Mouse (Mus musculus): ENCODE measurements around the gene Cpne5. TPM values are rescaled to one million over a fixed set of nuclear protein-coding genes. Genes with fewer than 3 reads are reported as not detected.
A peak's percentile ranks its signal among the peaks of the same experiment; 100 is the strongest.

Cpne5 gene
- polyA plus RNA-seq, 1 experiment from 2014 or later, result 12.9 TPM

- Histone ChIP-seq H3K27ac (ENCODE audit: low read depth) (no peak overlapping the region), H3K9ac (ENCODE audit: low read length) (no peak overlapping the region), H3K4me1 (replicated peaks; ENCODE audit: control insufficient read depth, insufficient read depth, low read length) (no peaks in the 10 kb centered on the region), H3K27me3 (replicated peaks; ENCODE audit: control insufficient read depth, insufficient read depth, low read length) (no peaks in the 10 kb centered on the region), H3K36me3 (ENCODE audit: control insufficient read depth, insufficient read depth, low read length) (no peaks in the 10 kb centered on the region), H3K9me3 (ENCODE audit: control insufficient read depth, low read length) (no peaks in the 10 kb centered on the region), H3K4me2 (ENCODE audit: low read length) (no peak overlapping the region), H3K4me3 (ENCODE audit: low read depth, low read length) (no peak overlapping the region)
- WGBS, result 87% methylated on average over 8 of the region's 8 CpGs
- DNase-seq (ENCODE audit: low spot score) (no peak), ATAC-seq (replicated peaks; ENCODE audit: low FRiP score, low TSS enrichment, low read depth) (no peak)
Observed at GRCm38 (mm10) chr17:29143266-29143665, 94.7 kb downstream of the Cpne5 start.

DNA sequence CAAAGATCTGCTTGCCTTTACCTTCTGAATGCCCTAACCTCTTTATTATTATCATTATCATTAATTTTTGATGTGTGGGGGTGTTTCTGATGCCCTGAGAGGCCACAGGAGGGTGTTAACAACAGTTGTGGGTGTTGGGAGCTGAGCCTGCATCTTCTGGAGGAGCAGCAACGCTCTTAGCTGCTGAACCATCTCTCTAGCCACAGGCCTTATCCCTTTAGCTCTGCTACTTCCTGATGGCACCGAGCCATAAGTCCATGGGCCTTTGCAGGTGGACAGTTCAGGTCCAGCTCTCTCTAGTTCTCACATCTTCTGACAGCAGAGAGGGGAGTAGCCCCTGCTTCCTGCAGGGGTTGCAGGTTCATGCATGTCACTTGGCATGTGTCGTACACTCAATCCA, 96.4 kb downstream of the Cpne5 start:
- Histone ChIP-seq H3K27ac (ENCODE audit: low read depth) (no peak overlapping the region), H3K27me3 (replicated peaks; ENCODE audit: control insufficient read depth, insufficient read depth, low read length) (no peaks in the 10 kb centered on the region), H3K9ac (ENCODE audit: low read length) (no peak overlapping the region), H3K9me3 (ENCODE audit: control insufficient read depth, low read length) (no peaks in the 10 kb centered on the region), H3K4me1 (replicated peaks; ENCODE audit: control insufficient read depth, insufficient read depth, low read length) (no peaks in the 10 kb centered on the region), H3K4me2 (ENCODE audit: low read length) (no peak overlapping the region), H3K36me3 (ENCODE audit: control insufficient read depth, insufficient read depth, low read length) (no peaks in the 10 kb centered on the region), H3K4me3 (ENCODE audit: low read depth, low read length) (no peak overlapping the region)
- 83% methylated on average over 3 of the region's 3 CpGs for WGBS
- ATAC-seq (replicated peaks; ENCODE audit: low FRiP score, low TSS enrichment, low read depth), result no peak
- DNase-seq (ENCODE audit: low spot score), result no peak

DNA sequence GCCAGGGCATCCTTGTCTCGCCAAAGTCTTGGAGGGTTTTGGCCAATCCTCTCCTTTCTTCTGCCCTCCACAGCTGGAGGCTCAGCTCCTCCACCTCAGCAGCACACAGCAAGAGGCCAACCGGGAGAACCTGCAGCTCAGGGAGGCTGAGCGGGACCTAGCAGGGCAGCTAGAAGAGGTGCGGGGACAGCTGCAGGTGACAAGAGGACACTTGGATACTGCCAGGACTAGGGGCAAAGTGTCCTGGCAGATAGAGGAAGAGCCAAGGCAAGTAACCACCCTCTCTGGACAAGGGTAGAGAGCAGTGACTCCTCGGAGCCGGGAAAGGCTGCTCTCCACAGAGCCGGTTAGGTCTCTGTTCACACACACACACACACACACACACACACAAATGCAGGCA, 100.1 kb downstream of the Cpne5 start:
- no peak overlapping the region for H3K27ac ChIP-seq (ENCODE audit: low read depth)
- no peaks in the 10 kb centered on the region for H3K4me1 ChIP-seq (replicated peaks; ENCODE audit: control insufficient read depth, insufficient read depth, low read length)
- WGBS, result 75% methylated on average over 7 of the region's 7 CpGs
- no peaks in the 10 kb centered on the region for H3K27me3 ChIP-seq (replicated peaks; ENCODE audit: control insufficient read depth, insufficient read depth, low read length)
- DNase-seq (ENCODE audit: low spot score) (no peak), ATAC-seq (replicated peaks; ENCODE audit: low FRiP score, low TSS enrichment, low read depth) (no peak)
- H3K9me3 ChIP-seq (ENCODE audit: control insufficient read depth, low read length), result no peaks in the 10 kb centered on the region
- H3K4me3 ChIP-seq (ENCODE audit: low read depth, low read length), result no peak overlapping the region
- no peaks in the 10 kb centered on the region for H3K36me3 ChIP-seq (ENCODE audit: control insufficient read depth, insufficient read depth, low read length)
- no peak overlapping the region for H3K4me2 ChIP-seq (ENCODE audit: low read length)
- H3K9ac ChIP-seq (ENCODE audit: low read length), result no peak overlapping the region

DNA sequence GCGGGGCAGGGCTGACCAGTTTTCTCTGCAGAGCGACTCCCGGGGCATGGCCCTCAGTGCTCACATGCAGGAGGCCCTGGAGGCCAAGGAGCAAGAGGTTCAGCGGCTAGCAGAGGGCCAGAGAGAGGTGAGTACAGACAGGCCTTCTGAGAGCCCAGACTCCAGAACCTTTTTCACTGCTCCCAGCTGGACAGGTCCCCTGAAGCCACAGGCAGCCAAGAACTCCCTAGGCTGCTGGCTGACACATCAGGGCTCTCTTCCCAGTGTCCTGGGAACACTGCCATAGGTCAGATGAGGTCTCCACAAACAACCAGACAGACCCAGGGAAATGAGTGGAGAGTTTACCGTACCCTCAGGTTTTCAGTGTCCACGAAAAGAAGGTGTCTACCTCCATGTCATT, 101.7 kb downstream of the Cpne5 start:
- DNase-seq (ENCODE audit: low spot score), result no peak
- Histone ChIP-seq H3K27ac (ENCODE audit: low read depth) (no peak overlapping the region), H3K9ac (ENCODE audit: low read length) (no peak overlapping the region), H3K9me3 (ENCODE audit: control insufficient read depth, low read length) (no peaks in the 10 kb centered on the region), H3K36me3 (ENCODE audit: control insufficient read depth, insufficient read depth, low read length) (no peaks in the 10 kb centered on the region), H3K4me2 (ENCODE audit: low read length) (no peak overlapping the region), H3K27me3 (replicated peaks; ENCODE audit: control insufficient read depth, insufficient read depth, low read length) (no peaks in the 10 kb centered on the region), H3K4me3 (ENCODE audit: low read depth, low read length) (no peak overlapping the region), H3K4me1 (replicated peaks; ENCODE audit: control insufficient read depth, insufficient read depth, low read length) (no peaks in the 10 kb centered on the region)
- no peak for ATAC-seq (replicated peaks; ENCODE audit: low FRiP score, low TSS enrichment, low read depth)
- 71% methylated on average over 6 of the region's 6 CpGs for WGBS

- no peaks in the 10 kb centered on the region for H3K9me3 ChIP-seq (ENCODE audit: control insufficient read depth, low read length)
- H3K4me3 ChIP-seq (ENCODE audit: low read depth, low read length), result no peak overlapping the region
- no peaks in the 10 kb centered on the region for H3K4me1 ChIP-seq (replicated peaks; ENCODE audit: control insufficient read depth, insufficient read depth, low read length)
- ATAC-seq (replicated peaks; ENCODE audit: low FRiP score, low TSS enrichment, low read depth), result no peak
- no peak overlapping the region for H3K4me2 ChIP-seq (ENCODE audit: low read length)
- H3K27ac ChIP-seq (ENCODE audit: low read depth), result no peak overlapping the region
- DNase-seq (ENCODE audit: low spot score), result no peak
- 65% methylated on average over 5 of the region's 5 CpGs for WGBS
- H3K27me3 ChIP-seq (replicated peaks; ENCODE audit: control insufficient read depth, insufficient read depth, low read length), result no peaks in the 10 kb centered on the region
- H3K9ac ChIP-seq (ENCODE audit: low read length), result no peak overlapping the region
- H3K36me3 ChIP-seq (ENCODE audit: control insufficient read depth, insufficient read depth, low read length), result no peaks in the 10 kb centered on the region
Observed at GRCm38 (mm10) chr17:29135066-29135465, 102.9 kb downstream of the Cpne5 start.

DNA sequence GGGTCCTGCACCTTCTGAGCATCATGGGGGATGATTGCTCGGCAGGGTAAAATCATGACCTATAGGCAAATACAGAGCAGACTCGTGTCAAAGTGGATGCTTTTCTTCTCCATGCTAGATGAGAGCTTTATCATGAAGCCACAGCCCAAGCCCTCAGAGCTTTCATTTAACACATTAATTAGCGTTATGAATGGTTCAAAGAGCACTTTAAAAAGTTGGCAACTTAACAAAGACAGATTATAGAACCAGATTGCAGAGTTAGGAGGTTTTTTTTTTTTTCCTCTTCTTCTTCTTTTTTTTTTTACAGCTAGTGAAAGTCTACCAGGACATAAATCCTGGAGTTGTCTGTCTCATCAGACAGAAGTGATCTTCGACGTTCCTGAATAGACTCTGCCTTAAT, 108.6 kb downstream of the Cpne5 start:
- Histone ChIP-seq H3K4me1 (replicated peaks; ENCODE audit: control insufficient read depth, insufficient read depth, low read length) (no peaks in the 10 kb centered on the region), H3K27me3 (replicated peaks; ENCODE audit: control insufficient read depth, insufficient read depth, low read length) (no peaks in the 10 kb centered on the region), H3K27ac (ENCODE audit: low read depth) (no peak overlapping the region), H3K9me3 (ENCODE audit: control insufficient read depth, low read length) (no peaks in the 10 kb centered on the region), H3K36me3 (ENCODE audit: control insufficient read depth, insufficient read depth, low read length) (no peaks in the 10 kb centered on the region), H3K4me3 (ENCODE audit: low read depth, low read length) (no peak overlapping the region), H3K4me2 (ENCODE audit: low read length) (no peak overlapping the region), H3K9ac (ENCODE audit: low read length) (no peak overlapping the region)
- DNase-seq (ENCODE audit: low spot score) (no peak), ATAC-seq (replicated peaks; ENCODE audit: low FRiP score, low TSS enrichment, low read depth) (no peak)
- WGBS, result 59% methylated on average over 5 of the region's 5 CpGs

DNA sequence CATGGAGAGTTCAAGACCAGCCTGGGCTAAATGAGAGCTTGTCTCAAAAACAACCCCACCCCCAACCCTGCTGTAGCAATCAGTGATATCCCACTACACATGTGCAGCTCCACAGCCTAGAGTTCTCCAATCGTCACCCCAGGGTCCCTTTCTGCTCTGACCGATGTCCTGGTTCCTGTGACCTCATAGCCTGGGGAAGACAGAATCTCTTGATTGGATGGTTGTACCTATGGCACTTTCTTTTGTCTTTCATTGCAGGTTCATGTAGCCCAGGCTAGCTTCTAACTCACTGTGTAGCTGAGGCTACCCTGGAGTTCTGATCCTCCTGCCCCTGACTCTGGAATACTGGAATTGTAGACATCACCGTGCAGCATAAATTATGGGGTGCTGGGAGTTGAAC, 111.4 kb downstream of the Cpne5 start:
- Histone ChIP-seq H3K27ac (ENCODE audit: low read depth) (no peak overlapping the region), H3K27me3 (replicated peaks; ENCODE audit: control insufficient read depth, insufficient read depth, low read length) (no peaks in the 10 kb centered on the region), H3K4me3 (ENCODE audit: low read depth, low read length) (no peak overlapping the region), H3K9me3 (ENCODE audit: control insufficient read depth, low read length) (no peaks in the 10 kb centered on the region), H3K4me1 (replicated peaks; ENCODE audit: control insufficient read depth, insufficient read depth, low read length) (peaks cover 12% of the 10 kb centered on the region), H3K4me2 (ENCODE audit: low read length) (no peak overlapping the region), H3K9ac (ENCODE audit: low read length) (no peak overlapping the region), H3K36me3 (ENCODE audit: control insufficient read depth, insufficient read depth, low read length) (no peaks in the 10 kb centered on the region)
- 96% methylated on average over 3 of the region's 3 CpGs for WGBS
- DNase-seq (ENCODE audit: low spot score) (no peak), ATAC-seq (replicated peaks; ENCODE audit: low FRiP score, low TSS enrichment, low read depth) (no peak)

DNA sequence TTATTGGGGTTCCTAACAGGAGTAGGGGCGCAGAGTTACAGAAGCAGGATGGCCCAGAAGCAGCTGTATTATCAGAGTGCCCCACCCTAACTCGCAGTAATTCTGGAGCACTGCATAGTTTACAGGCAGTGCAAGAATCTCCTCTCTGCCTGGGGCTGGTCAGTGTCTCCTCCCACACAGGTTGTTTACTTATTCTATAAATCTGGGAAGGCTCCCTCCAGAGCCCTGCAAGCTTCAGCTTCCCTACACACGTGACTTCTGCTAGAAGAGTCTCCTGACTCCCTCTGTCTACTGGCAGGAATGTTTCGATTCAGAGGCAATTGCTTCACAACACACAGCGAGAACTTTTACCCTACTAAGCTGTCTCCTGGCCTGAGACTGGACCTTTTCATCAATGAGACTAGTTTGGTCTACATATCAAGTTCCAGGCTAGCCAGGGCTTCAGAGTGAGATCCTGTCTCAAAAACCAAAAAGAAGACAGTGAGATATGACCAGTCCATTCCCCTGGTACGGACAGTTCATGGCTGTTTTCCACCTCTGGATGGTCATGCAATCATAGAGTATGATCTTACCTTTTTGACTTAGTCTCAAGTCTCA, 114.3 kb downstream of the Cpne5 start:
- DNase-seq (ENCODE audit: low spot score) (peak; percentile 65), ATAC-seq (replicated peaks; ENCODE audit: low FRiP score, low TSS enrichment, low read depth) (peak; percentile 93)
- 19% methylated on average over 6 of the region's 6 CpGs for WGBS
- H3K4me1 ChIP-seq (replicated peaks; ENCODE audit: control insufficient read depth, insufficient read depth, low read length), result peaks cover 12% of the 10 kb centered on the region
- H3K4me2 ChIP-seq (ENCODE audit: low read length), result no peak overlapping the region
- H3K9ac ChIP-seq (ENCODE audit: low read length), result no peak overlapping the region
- H3K27ac ChIP-seq (ENCODE audit: low read depth), result peak overlapping the region; percentile 62
- no peaks in the 10 kb centered on the region for H3K9me3 ChIP-seq (ENCODE audit: control insufficient read depth, low read length)
- H3K4me3 ChIP-seq (ENCODE audit: low read depth, low read length), result no peak overlapping the region
- no peaks in the 10 kb centered on the region for H3K36me3 ChIP-seq (ENCODE audit: control insufficient read depth, insufficient read depth, low read length)
- no peaks in the 10 kb centered on the region for H3K27me3 ChIP-seq (replicated peaks; ENCODE audit: control insufficient read depth, insufficient read depth, low read length)

DNA sequence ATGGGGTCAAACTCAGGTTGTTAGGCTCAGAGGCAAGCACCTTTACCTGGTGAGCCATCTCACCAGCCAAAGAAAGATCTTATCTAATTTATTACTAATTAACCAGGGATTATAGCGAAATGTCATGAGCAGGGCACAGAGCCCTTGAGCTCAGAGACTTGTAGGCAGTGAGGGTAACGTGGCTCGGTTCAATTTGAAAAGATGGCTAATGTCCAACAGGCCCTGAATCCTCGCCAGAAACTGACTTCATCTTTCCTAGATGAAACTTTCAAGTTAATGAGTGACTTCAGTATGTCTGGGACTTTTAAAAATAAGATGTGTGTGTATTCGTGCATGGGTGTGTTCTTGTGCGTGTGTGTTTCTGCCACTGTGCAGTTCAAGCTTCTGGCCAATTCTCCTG, 115.2 kb downstream of the Cpne5 start:
- H3K27me3 ChIP-seq (replicated peaks; ENCODE audit: control insufficient read depth, insufficient read depth, low read length), result no peaks in the 10 kb centered on the region
- DNase-seq (ENCODE audit: low spot score) (no peak), ATAC-seq (replicated peaks; ENCODE audit: low FRiP score, low TSS enrichment, low read depth) (no peak)
- H3K4me1 ChIP-seq (replicated peaks; ENCODE audit: control insufficient read depth, insufficient read depth, low read length), result peaks cover 12% of the 10 kb centered on the region
- no peak overlapping the region for H3K4me3 ChIP-seq (ENCODE audit: low read depth, low read length)
- no peak overlapping the region for H3K4me2 ChIP-seq (ENCODE audit: low read length)
- H3K9ac ChIP-seq (ENCODE audit: low read length), result no peak overlapping the region
- WGBS, result 46% methylated on average over 6 of the region's 6 CpGs
- H3K36me3 ChIP-seq (ENCODE audit: control insufficient read depth, insufficient read depth, low read length), result no peaks in the 10 kb centered on the region
- peak overlapping the region; percentile 33; the same call in 1 of the 2 replicates for H3K27ac ChIP-seq (ENCODE audit: low read depth)
- H3K9me3 ChIP-seq (ENCODE audit: control insufficient read depth, low read length), result no peaks in the 10 kb centered on the region
